Mouse (Mus musculus) liver, postnatal 0 days (tissue): ENCODE measurements around the gene Rnf135.

Experiments used
- CTCF ChIP-seq: sonication (generic); IDR thresholded peaks from 2 replicates; pipeline ENCODE4 v1.5.1; 2016; ENCODE audit warnings: antibody characterized with exemption, low read depth
- EP300 ChIP-seq: IDR thresholded peaks from 2 replicates; pipeline ENCODE4 v1.6.1; 2016; ENCODE audit warnings: antibody characterized with exemption, low read depth, mild to moderate bottlenecking

GRCm38 (mm10) chr11:80184531-80185071 lies 950 bp downstream of the Rnf135 start:
- TF ChIP-seq CTCF: no peak
- TF ChIP-seq EP300: no peak
